8 mouse cellular contexts compared by ENCODE assay signal in genomic region chr7:79799048-79799447, GRCm38 (mm10). TPM values are rescaled to one million over a fixed set of nuclear protein-coding genes. Genes with fewer than 3 reads are reported as not detected.
A peak's percentile ranks its signal among the peaks of the same experiment; 100 is the strongest.
DNase-seq lines count a peak whose midpoint lies in the region.
"Had no signal": no experiment of that assay in that cellular context is flagged by ENCODE, and none has a peak within 500 bp of the region (broad histone marks: within the 10 kb centered on the region; RNA-seq: fewer than 3 reads in every experiment).

No protein-coding gene starts in this region.

- 3% methylated on average over 8 of the region's 8 CpGs for WGBS in heart, embryonic 10.5 days

- H3K27me3 ChIP-seq in heart, embryonic 10.5 days (ENCODE audit: insufficient read depth, poor library complexity, severe bottlenecking): peaks cover 49% of the 10 kb centered on the region

- H3K4me3 ChIP-seq in heart, embryonic 10.5 days: no peak overlapping the region

- peaks cover 24% of the 10 kb centered on the region for H3K4me1 ChIP-seq in heart, embryonic 10.5 days

- DNase-seq in ES-CJ7 (ENCODE audit: low read depth, low spot score): peak; percentile 75
- DNase-seq in adrenal gland, adult 2 months: peak; percentile 77
- DNase-seq in embryo, embryonic 11 days: peak; percentile 83
- peak; percentile 90 for DNase-seq in heart, embryonic 10.5 days (ENCODE audit: low spot score)
- peak; percentile 59 for DNase-seq in layer of hippocampus, adult 9-11 months
- DNase-seq in lung, postnatal 4 days: peak; percentile 77 to 87
- peak; percentile 46 to 75 for DNase-seq in spleen, postnatal 10 days (ENCODE audit: low spot score in 2 of 2)

- no peak overlapping the region for H3K27ac ChIP-seq in heart, embryonic 10.5 days

- no peaks in the 10 kb centered on the region for H3K36me3 ChIP-seq in heart, embryonic 10.5 days

- no peaks in the 10 kb centered on the region for H3K9me3 ChIP-seq in heart, embryonic 10.5 days

RNA-seq across cellular contexts. Expression of gene Mesp1, which starts 5.5 kb away (rescaled TPM):
- total RNA-seq in adrenal gland, adult 2 months (2021): not detected
- 0.48 TPM in 1 of 2 replicates, not detected in the other for polyA plus RNA-seq in adrenal gland, adult 2 months (2012; rRNA removed)
- polyA plus RNA-seq in heart, embryonic 10.5 days (2016; fragmentation: Nextera tagmentation; extraction: Ambion mirVana): 0.16 and 0.30 TPM in 2 replicates
- polyA plus RNA-seq: lung, embryonic 16.5 days had no signal

RNA-seq across cellular contexts. Expression of gene Mesp2, which starts 11.5 kb away (rescaled TPM):
- total RNA-seq in adrenal gland, adult 2 months (2021): under 1 TPM; 0.43 to 0.93 TPM
- polyA plus RNA-seq in adrenal gland, adult 2 months (2012; rRNA removed): 0.88 and 0.95 TPM in 2 replicates
- 0.21 and 0.48 TPM in 2 replicates for polyA plus RNA-seq in heart, embryonic 10.5 days (2016; fragmentation: Nextera tagmentation; extraction: Ambion mirVana)

RNA-seq across cellular contexts. Expression of gene Wdr93, which starts 56.1 kb away (rescaled TPM):
- 1 to 10 TPM; 1.5 to 1.6 TPM for total RNA-seq in adrenal gland, adult 2 months (2021)
- polyA plus RNA-seq in adrenal gland, adult 2 months (2012; rRNA removed): 1.5 and 1.8 TPM in 2 replicates
- 4.7 and 10.0 TPM in 2 replicates for polyA plus RNA-seq in heart, embryonic 10.5 days (2016; fragmentation: Nextera tagmentation; extraction: Ambion mirVana)

RNA-seq across cellular contexts. Expression of gene Pex11a, which starts 56.1 kb away (rescaled TPM):
- 10 to 100 TPM; 53.4 to 53.7 TPM for total RNA-seq in adrenal gland, adult 2 months (2021)
- polyA plus RNA-seq in adrenal gland, adult 2 months (2012; rRNA removed): 34.9 and 39.7 TPM in 2 replicates
- polyA plus RNA-seq in heart, embryonic 10.5 days (2016; fragmentation: Nextera tagmentation; extraction: Ambion mirVana): 5.7 and 8.8 TPM in 2 replicates
